Mouse (Mus musculus): ENCODE measurements around the gene Fgfbp3. TPM values are rescaled to one million over a fixed set of nuclear protein-coding genes. Genes with fewer than 3 reads are reported as not detected.
"Not testable (repeated sequence)": the region's sequence is repeated elsewhere in the genome, so short reads cannot be mapped to it uniquely, and the experiment has no call there.

Fgfbp3 gene
- polyA plus RNA-seq, 1 experiment from 2014 or later: 91.9 TPM

DNA sequence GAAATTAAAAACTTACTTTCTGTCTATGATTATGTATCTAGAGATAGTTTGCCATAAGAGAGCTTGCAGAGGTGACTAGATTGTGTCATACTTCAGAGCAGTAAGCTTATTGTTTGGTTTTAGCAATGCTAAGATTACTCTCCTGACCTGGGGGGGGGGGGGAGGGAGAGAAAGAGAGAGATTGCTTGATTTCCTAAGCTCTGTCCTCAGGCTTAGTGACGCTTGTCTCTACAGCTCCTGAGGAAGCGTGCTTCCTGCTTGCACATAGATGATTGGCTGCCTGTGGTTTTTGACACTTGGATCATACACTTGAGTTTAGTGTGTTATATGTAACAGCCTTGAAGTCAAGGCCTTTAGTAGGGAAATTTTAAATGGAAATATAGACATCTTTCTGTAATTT is 44.8 kb downstream of the Fgfbp3 start:
- H3K36me3 ChIP-seq: peaks cover 67% of the 10 kb centered on the region
- no peak overlapping the region for H3K27ac ChIP-seq (replicated peaks)
- H3K27me3 ChIP-seq (replicated peaks): no peaks in the 10 kb centered on the region
- WGBS: 84% methylated on average over 2 of the region's 2 CpGs
- no peak overlapping the region for H3K4me3 ChIP-seq (replicated peaks)
- no peak overlapping the region for H3K9ac ChIP-seq (replicated peaks)
- no peak for ATAC-seq (ENCODE audit: low FRiP score)
- no peak overlapping the region for H3K4me2 ChIP-seq
- no peaks in the 10 kb centered on the region for H3K4me1 ChIP-seq
- H3K9me3 ChIP-seq (replicated peaks): no peaks in the 10 kb centered on the region

DNA sequence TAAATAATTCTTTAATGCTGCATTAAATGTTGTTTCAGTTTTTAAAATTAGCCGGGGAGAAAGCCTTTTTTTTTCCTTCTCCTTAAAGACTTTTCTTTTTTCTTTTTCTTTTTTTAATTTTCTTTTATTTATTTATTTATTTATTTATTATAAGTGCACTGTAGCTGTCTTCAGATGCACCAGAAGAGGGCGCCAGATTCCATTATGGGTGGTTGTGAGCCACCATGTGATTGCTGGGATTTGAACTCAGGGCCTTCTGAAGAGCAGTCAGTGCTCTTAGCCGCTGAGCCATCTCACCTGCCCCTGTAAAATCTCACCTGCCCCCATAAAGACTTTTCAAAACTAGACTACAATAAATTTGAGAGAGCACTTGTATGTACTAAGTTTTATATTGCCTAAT is 50.7 kb downstream of the Fgfbp3 start:
- H3K27me3 ChIP-seq (replicated peaks); H3K4me2 ChIP-seq; H3K4me3 ChIP-seq (replicated peaks); ATAC-seq (ENCODE audit: low FRiP score); H3K4me1 ChIP-seq; H3K27ac ChIP-seq (replicated peaks); H3K9ac ChIP-seq (replicated peaks); H3K9me3 ChIP-seq (replicated peaks): not testable (repeated sequence)
- WGBS: 80% methylated on average over 3 of the region's 3 CpGs
- peaks cover 59% of the 10 kb centered on the region for H3K36me3 ChIP-seq

Other genes with a start within 250 kb of the Fgfbp3 start
- gene Ppp1r3c, start 183.0 kb downstream of the Fgfbp3 start, polyA plus RNA-seq (2015; fragmentation: Nextera tagmentation; extraction: Ambion mirVana): 21.9 and 24.6 TPM in 2 replicates
- 36.5 and 36.6 TPM in 2 replicates for gene Tnks2, start 85.4 kb downstream of the Fgfbp3 start, polyA plus RNA-seq (2015; fragmentation: Nextera tagmentation; extraction: Ambion mirVana)
- gene Btaf1, start 6.5 kb upstream of the Fgfbp3 start, polyA plus RNA-seq (2015; fragmentation: Nextera tagmentation; extraction: Ambion mirVana): 7.6 and 8.1 TPM in 2 replicates

All from neural tube, embryonic 15.5 days (tissue).